Mouse (Mus musculus) small intestine, adult 2 months (tissue): ENCODE data around the gene Ppil6.

ENCODE experiments used
- CTCF ChIP-seq: fragments of 200-500 bp; IDR thresholded peaks from 2 replicates; pipeline ENCODE4 v1.5.1; 2012; ENCODE audit warnings: low read depth, mild to moderate bottlenecking, control low read depth, inconsistent platforms, low read length, moderate library complexity, mixed read lengths; ENCODE audit not compliant: insufficient replicate concordance, insufficient read length; ENCODE audit errors: extremely low read depth
- POLR2A ChIP-seq: fragments of 200-500 bp; IDR thresholded peaks from 2 replicates; pipeline ENCODE4 v1.6.1; 2012; ENCODE audit warnings: low read depth, mild to moderate bottlenecking, control low read depth, inconsistent platforms, low read length, moderate library complexity

- TF ChIP-seq CTCF (no peak), POLR2A (peak; percentile 48; the same call in 1 of the 2 replicates)
Measured at GRCm38 (mm10) chr10:41477278-41478181, 12.7 kb upstream of the Ppil6 start.
